Mouse (Mus musculus) intestine, embryonic 14.5 days (tissue): Measurements from ENCODE around the gene Nr1h5. TPM values are rescaled to one million over a fixed set of nuclear protein-coding genes. Genes with fewer than 3 reads are reported as not detected.
A peak's percentile ranks its signal among the peaks of the same experiment; 100 is the strongest.

Experiments used
- ATAC-seq: fragments of 200-750 bp; cut with Nextera tagmentation; replicated peaks from 2 replicates; pipeline ENCODE4 v1.8.0; 2017; ENCODE audit warnings: low read depth, moderate number of reproducible peaks, moderate TSS enrichment, moderate library complexity; ENCODE audit not compliant: low FRiP score, low TSS enrichment
- DNase-seq: peaks from one replicate; pipeline ENCODE4 v3.0.0-alpha.2; 2018; ENCODE audit warnings: low spot score
- H3K27ac ChIP-seq: fragments of 300-500 bp; sonication (generic); 2 replicates; pipeline ENCODE4 v1.5.1; 2014; ENCODE audit warnings: low read depth, mild to moderate bottlenecking, control low read depth
- H3K27me3 ChIP-seq: fragments of 300-500 bp; sonication (generic); replicated peaks from 2 replicates; pipeline ENCODE4 v1.6.1; 2014; ENCODE audit warnings: low read length, control low read depth; ENCODE audit not compliant: control insufficient read depth, insufficient read depth
- H3K36me3 ChIP-seq: fragments of 300-500 bp; sonication (generic); 2 replicates; pipeline ENCODE4 v1.6.1; 2014; ENCODE audit warnings: low read length, control low read depth; ENCODE audit not compliant: control insufficient read depth, insufficient read depth
- H3K4me1 ChIP-seq: fragments of 300-500 bp; sonication (generic); replicated peaks from 2 replicates; pipeline ENCODE4 v1.6.1; 2014; ENCODE audit warnings: low read length, control low read depth, mixed read lengths; ENCODE audit not compliant: control insufficient read depth, insufficient read depth
- H3K4me2 ChIP-seq: fragments of 300-500 bp; sonication (generic); 2 replicates; pipeline ENCODE4 v1.6.1; 2014; ENCODE audit warnings: low read length
- H3K4me3 ChIP-seq: fragments of 300-500 bp; sonication (generic); 2 replicates; pipeline ENCODE4 v1.5.1; 2014; ENCODE audit warnings: low read depth, low read length, control low read depth, mixed read lengths
- H3K9ac ChIP-seq: fragments of 300-500 bp; sonication (generic); 2 replicates; pipeline ENCODE4 v1.6.1; 2014; ENCODE audit warnings: mild to moderate bottlenecking, low read length
- H3K9me3 ChIP-seq: fragments of 300-500 bp; sonication (generic); 2 replicates; pipeline ENCODE4 v1.6.1; 2016; ENCODE audit warnings: low read length, control low read depth; ENCODE audit not compliant: control insufficient read depth
- WGBS: fragments of 180-500 bp; shearing (Covaris S2); extraction: QIAGEN DNeasy Blood & Tissue Kit; methylation state at CpG from one replicate; pipeline ENCODE4 v1.1.7; 2014; 5-methylcytosine and 5-hydroxymethylcytosine counted together
- polyA plus RNA-seq: library from polyadenylated mRNA; unstranded; fragments of >200 nt; fragmentation: Nextera tagmentation; extraction: Ambion mirVana; gene quantifications from 2 replicates; pipeline ENCODE4 v1.2.1, GENCODE M21; 2014

Gene Nr1h5
- polyA plus RNA-seq = not detected in 2 replicates

GRCm38 (mm10) chr3:102964033-102964432 lies at the start of gene Nr1h5:
TSS of gene Nr1h5 (minus strand) at chr3:102964133.
- no peak within 1 kb of the TSS for H3K27ac ChIP-seq
- no peak for ATAC-seq
- DNase-seq = no peak
- no peaks in the 10 kb centered on the region for H3K27me3 ChIP-seq
- 15% methylated on average over 3 of the region's 3 CpGs for WGBS
- no peaks in the 10 kb centered on the region for H3K36me3 ChIP-seq
- no peak within 1 kb of the TSS for H3K4me3 ChIP-seq
- no peak within 1 kb of the TSS for H3K4me2 ChIP-seq
- H3K4me1 ChIP-seq = no peaks in the 10 kb centered on the region; the same call in 1 of the 2 replicates
- no peaks in the 10 kb centered on the region for H3K9me3 ChIP-seq
- no peak within 1 kb of the TSS for H3K9ac ChIP-seq

- Histone ChIP-seq H3K9ac (no peak overlapping the region), H3K9me3 (peaks cover 3% of the 10 kb centered on the region; the same call in 1 of the 2 replicates), H3K27ac (no peak overlapping the region), H3K27me3 (no peaks in the 10 kb centered on the region), H3K4me3 (no peak overlapping the region), H3K4me2 (no peak overlapping the region), H3K36me3 (peaks cover 65% of the 10 kb centered on the region), H3K4me1 (no peaks in the 10 kb centered on the region; the same call in 1 of the 2 replicates)
- DNase-seq = no peak
- ATAC-seq = no peak
- 92% methylated on average over 7 of the region's 7 CpGs for WGBS
These were observed 37.7 kb upstream of the Nr1h5 start for GRCm38 (mm10) chr3:103001595-103001994.

- H3K36me3 ChIP-seq = peaks cover 41% of the 10 kb centered on the region
- 78% methylated on average over 3 of the region's 3 CpGs for WGBS
These were observed 33.7 kb upstream of the Nr1h5 start for GRCm38 (mm10) chr3:102997591-102997990.

GRCm38 (mm10) chr3:102997036-102997435 lies 33.1 kb upstream of the Nr1h5 start:
- Histone ChIP-seq H3K36me3 (peaks cover 35% of the 10 kb centered on the region), H3K4me2 (peak overlapping the region; percentile 66; the same call in 1 of the 2 replicates), H3K27me3 (no peaks in the 10 kb centered on the region), H3K4me3 (no peak overlapping the region), H3K9me3 (peaks cover 3% of the 10 kb centered on the region; the same call in 1 of the 2 replicates), H3K27ac (peak overlapping the region; percentile 8; the same call in 1 of the 2 replicates), H3K4me1 (peaks cover 4% of the 10 kb centered on the region; the same call in 1 of the 2 replicates), H3K9ac (no peak overlapping the region)
- DNase-seq = no peak
- ATAC-seq = no peak
- 67% methylated on average over 10 of the region's 10 CpGs for WGBS

More at GRCm38 (mm10) chr3:102997591-102997990, 33.7 kb upstream of the Nr1h5 start:
- H3K4me1 ChIP-seq = peaks cover 4% of the 10 kb centered on the region; the same call in 1 of the 2 replicates
- H3K27me3 ChIP-seq = no peaks in the 10 kb centered on the region
- no peak for DNase-seq
- H3K4me2 ChIP-seq = no peak overlapping the region
- H3K9ac ChIP-seq = no peak overlapping the region
- no peak overlapping the region for H3K27ac ChIP-seq
- no peak for ATAC-seq
- H3K4me3 ChIP-seq = no peak overlapping the region
- H3K9me3 ChIP-seq = peaks cover 3% of the 10 kb centered on the region; the same call in 1 of the 2 replicates

- Histone ChIP-seq H3K27me3 (no peaks in the 10 kb centered on the region), H3K4me1 (peaks cover 4% of the 10 kb centered on the region; the same call in 1 of the 2 replicates), H3K9me3 (peaks cover 3% of the 10 kb centered on the region; the same call in 1 of the 2 replicates), H3K4me2 (peak within 1 kb of the TSS; percentile 66), H3K9ac (peak within 1 kb of the TSS; percentile 76), H3K27ac (peak within 1 kb of the TSS; percentile 90), H3K36me3 (peaks cover 25% of the 10 kb centered on the region), H3K4me3 (peak within 1 kb of the TSS; percentile 76)
- under 1% methylated on average over 46 of the region's 60 CpGs for WGBS
- DNase-seq (peak; percentile 95), ATAC-seq (peak; percentile 97)
These were observed 31.8 kb upstream of the Nr1h5 start, which contains the start of gene Sike1 for GRCm38 (mm10) chr3:102995605-102996321. TSS of gene Sike1 (plus strand) at chr3:102995708.

- no peaks in the 10 kb centered on the region for H3K27me3 ChIP-seq
- peak overlapping the region; percentile 66 for H3K4me2 ChIP-seq
- H3K4me3 ChIP-seq = peak overlapping the region; percentile 76
- ATAC-seq (no peak), DNase-seq (no peak)
- H3K9me3 ChIP-seq = no peaks in the 10 kb centered on the region
- H3K4me1 ChIP-seq = peaks cover 4% of the 10 kb centered on the region; the same call in 1 of the 2 replicates
- H3K27ac ChIP-seq = peak overlapping the region; percentile 90; the same call in 1 of the 2 replicates
- peaks cover 20% of the 10 kb centered on the region for H3K36me3 ChIP-seq
- 0 out of 2 replicates have a peak overlapping the region, but pooled peaks have one; percentile 8 for H3K9ac ChIP-seq
- 46% methylated on average over 7 of the region's 7 CpGs for WGBS
These were observed 31.3 kb upstream of the Nr1h5 start for GRCm38 (mm10) chr3:102995233-102995604.

- H3K4me2 ChIP-seq = no peak overlapping the region
- peaks cover 4% of the 10 kb centered on the region; the same call in 1 of the 2 replicates for H3K4me1 ChIP-seq
- no peak overlapping the region for H3K9ac ChIP-seq
- DNase-seq = no peak
- no peak overlapping the region for H3K27ac ChIP-seq
- no peak for ATAC-seq
- 13% methylated on average over 3 of the region's 3 CpGs for WGBS
- H3K9me3 ChIP-seq = no peaks in the 10 kb centered on the region
- H3K4me3 ChIP-seq = no peak overlapping the region
- no peaks in the 10 kb centered on the region for H3K36me3 ChIP-seq
- no peaks in the 10 kb centered on the region for H3K27me3 ChIP-seq
These were observed 29.0 kb upstream of the Nr1h5 start for GRCm38 (mm10) chr3:102992936-102993335.

GRCm38 (mm10) chr3:102991041-102991440 lies 27.1 kb upstream of the Nr1h5 start:
- ATAC-seq (no peak), DNase-seq (no peak)
- no peaks in the 10 kb centered on the region for H3K36me3 ChIP-seq
- H3K27ac ChIP-seq = no peak overlapping the region
- H3K27me3 ChIP-seq = no peaks in the 10 kb centered on the region
- H3K4me3 ChIP-seq = no peak overlapping the region
- H3K9me3 ChIP-seq = no peaks in the 10 kb centered on the region
- H3K4me1 ChIP-seq = peaks cover 4% of the 10 kb centered on the region; the same call in 1 of the 2 replicates
- 75% methylated on average over 8 of the region's 8 CpGs for WGBS
- H3K4me2 ChIP-seq = no peak overlapping the region
- no peak overlapping the region for H3K9ac ChIP-seq
